Mouse (Mus musculus) layer of hippocampus, adult 6 months (tissue): ENCODE results near the gene Cul7. TPM values are rescaled to one million over a fixed set of nuclear protein-coding genes. Genes with fewer than 3 reads are reported as not detected.

Experiments
- long read RNA-seq, 2 experiments: library from polyadenylated mRNA; unstranded; transcript quantifications; one replicate each; pipeline ENCODE4 v2.0.0; 2019 to 2020
- polyA plus RNA-seq: library from polyadenylated mRNA; unstranded; fragments of <200 nt; fragmentation: Nextera tagmentation; gene quantifications from 2 replicates; pipeline ENCODE4 v1.2.3, GENCODE M21; 2021

Gene Cul7
- polyA plus RNA-seq = 4.0 and 4.1 TPM in 2 replicates
- long read RNA-seq, experiment 1, partial matches to known transcripts = 2 of 3 reads
- long read RNA-seq, experiment 1, other reads (novel, unspliced or antisense) = 0 of 3 reads
- long read RNA-seq, experiment 2, partial matches to known transcripts = 1 of 1 reads
- long read RNA-seq, experiment 2, other reads (novel, unspliced or antisense) = 0 of 1 reads

GRCm38 (mm10) chr17:46650232-46651031 is at the start of gene Cul7:
Gene Cul7 (plus strand): TSS chr17:46650337.

GRCm38 (mm10) chr17:46628791-46629684 is 21.1 kb upstream of the Cul7 start, which contains the start of gene Ptk7:
Gene Ptk7 (minus strand): TSS chr17:46629504.

GRCm38 (mm10) chr17:46645561-46646321 is 4.4 kb upstream of the Cul7 start, which contains the start of the genes Klc4 and Mrpl2:
Gene Klc4 (minus strand): TSS chr17:46646022.
Gene Mrpl2 (plus strand): TSS chr17:46646229.

GRCm38 (mm10) chr17:46673850-46674529 is 23.9 kb downstream of the Cul7 start, which contains the start of gene Rrp36:
Gene Rrp36 (minus strand): TSS chr17:46674352.

GRCm38 (mm10) chr17:46678416-46678815 is 28.3 kb downstream of the Cul7 start, which contains the start of gene Mea1:
Gene Mea1 (plus strand): TSS chr17:46678793.

GRCm38 (mm10) chr17:46680760-46681373 is 30.7 kb downstream of the Cul7 start, which contains the start of gene Klhdc3:
Gene Klhdc3 (minus strand): TSS chr17:46680914.

GRCm38 (mm10) chr17:46704887-46705835 is 55.0 kb downstream of the Cul7 start, which contains the start of gene Ppp2r5d:
Gene Ppp2r5d (minus strand): TSS chr17:46705111.

GRCm38 (mm10) chr17:46710959-46711597 is 60.9 kb downstream of the Cul7 start, which contains the start of gene Pex6:
Gene Pex6 (plus strand): TSS chr17:46711463.

Other genes with a start within 250 kb of the Cul7 start
- gene Crip3, start 221.4 kb upstream of the Cul7 start, polyA plus RNA-seq = 0.18 TPM in 1 of 2 replicates, not detected in the other
- gene Slc22a7, start 211.9 kb upstream of the Cul7 start, polyA plus RNA-seq = 0.26 TPM in 1 of 2 replicates, not detected in the other
- 4.3 and 5.1 TPM in 2 replicates for gene Ttbk1, start 162.7 kb upstream of the Cul7 start, polyA plus RNA-seq
- gene Dnph1, start 153.6 kb upstream of the Cul7 start, polyA plus RNA-seq = 11.5 and 12.2 TPM in 2 replicates
- 22.6 and 27.2 TPM in 2 replicates for gene Cul9, start 103.9 kb upstream of the Cul7 start, polyA plus RNA-seq
- 2.3 and 3.8 TPM in 2 replicates for gene Srf, start 94.2 kb upstream of the Cul7 start, polyA plus RNA-seq
- 1.2 and 1.3 TPM in 2 replicates for gene Ptk7, start 20.8 kb upstream of the Cul7 start, polyA plus RNA-seq
- gene Klc4, start 4.3 kb upstream of the Cul7 start, polyA plus RNA-seq = 10.7 and 11.1 TPM in 2 replicates
- gene Mrpl2, start 4.1 kb upstream of the Cul7 start, polyA plus RNA-seq = 103 and 112 TPM in 2 replicates
- 20.0 and 20.9 TPM in 2 replicates for gene Rrp36, start 24.0 kb downstream of the Cul7 start, polyA plus RNA-seq
- gene Mea1, start 28.5 kb downstream of the Cul7 start, polyA plus RNA-seq = 233 and 236 TPM in 2 replicates
- 163 and 190 TPM in 2 replicates for gene Klhdc3, start 30.6 kb downstream of the Cul7 start, polyA plus RNA-seq
- 46.1 and 49.2 TPM in 2 replicates for gene Ppp2r5d, start 54.8 kb downstream of the Cul7 start, polyA plus RNA-seq
- gene Pex6, start 61.1 kb downstream of the Cul7 start, polyA plus RNA-seq = 9.6 and 12.9 TPM in 2 replicates
- gene Gnmt, start 78.8 kb downstream of the Cul7 start, polyA plus RNA-seq = 0.41 and 2.7 TPM in 2 replicates
- gene Cnpy3, start 101.9 kb downstream of the Cul7 start, polyA plus RNA-seq = 95.5 and 101 TPM in 2 replicates
- gene Ptcra, start 113.4 kb downstream of the Cul7 start, polyA plus RNA-seq = 0.51 and 0.64 TPM in 2 replicates
- 22.2 and 31.2 TPM in 2 replicates for gene 2310039H08Rik, start 122.3 kb downstream of the Cul7 start, polyA plus RNA-seq
- gene Rpl7l1, start 132.3 kb downstream of the Cul7 start, polyA plus RNA-seq = 34.1 and 40.3 TPM in 2 replicates
- gene Bicral, start 208.1 kb downstream of the Cul7 start, polyA plus RNA-seq = 8.0 and 8.3 TPM in 2 replicates
- gene Tbcc, start 240.3 kb downstream of the Cul7 start, polyA plus RNA-seq = 89.9 and 101 TPM in 2 replicates